Mouse (Mus musculus): ENCODE measurements around the gene Zfp600.
"Not testable (repeated sequence)": the region's sequence is repeated elsewhere in the genome, so short reads cannot be mapped to it uniquely, and the experiment has no call there.

Zfp600 gene

DNA sequence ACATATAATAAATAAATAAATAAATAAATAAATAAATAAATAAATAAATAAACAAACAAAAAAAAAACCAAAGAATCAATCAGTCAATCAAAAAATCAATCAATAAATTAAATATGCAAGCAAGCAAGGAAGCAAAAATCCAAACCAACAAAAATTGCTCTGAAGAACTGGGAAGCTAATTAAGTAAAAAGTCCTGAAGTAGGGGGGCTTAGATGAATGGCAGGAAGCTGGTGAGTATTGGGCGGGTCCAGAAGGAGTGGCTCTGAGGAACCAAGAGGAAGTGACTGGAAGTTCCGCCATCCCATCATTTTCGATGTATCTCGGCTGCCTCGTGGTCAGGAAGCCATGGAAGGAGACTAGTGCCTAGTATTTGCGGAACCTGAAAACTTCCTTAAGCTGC lies at the start of gene Zfp600:
Gene Zfp600 (plus strand): TSS at position 301 of the 400 bp plus-strand sequence.
- DNase-seq = not testable (repeated sequence)

DNA sequence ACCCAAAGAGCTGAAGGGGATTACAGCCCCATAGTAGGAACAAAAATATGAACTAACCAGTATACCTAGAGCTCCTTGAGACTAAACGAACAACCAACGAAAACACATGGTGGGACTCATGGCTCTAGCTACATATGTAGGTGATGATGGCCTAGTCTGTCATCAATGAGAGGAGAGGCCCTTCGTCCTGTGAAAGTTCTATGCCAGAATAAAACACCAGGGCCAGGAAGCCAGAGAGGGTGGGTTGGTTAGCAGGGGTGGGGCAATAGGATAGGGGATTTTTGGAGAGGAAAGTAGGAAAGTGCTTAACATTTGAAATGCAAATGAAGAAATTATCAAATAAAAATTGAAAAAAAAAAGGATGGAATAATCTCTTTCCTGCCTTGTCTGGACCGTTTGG lies 6.3 kb downstream of the Zfp600 start:
- DNase-seq = not testable (repeated sequence)

- DNase-seq = not testable (repeated sequence)
Observed at GRCm38 (mm10) chr4:146167202-146167832, 10.7 kb downstream of the Zfp600 start.

- DNase-seq = not testable (repeated sequence)
Observed at GRCm38 (mm10) chr4:146167879-146168532, 11.4 kb downstream of the Zfp600 start.

DNA sequence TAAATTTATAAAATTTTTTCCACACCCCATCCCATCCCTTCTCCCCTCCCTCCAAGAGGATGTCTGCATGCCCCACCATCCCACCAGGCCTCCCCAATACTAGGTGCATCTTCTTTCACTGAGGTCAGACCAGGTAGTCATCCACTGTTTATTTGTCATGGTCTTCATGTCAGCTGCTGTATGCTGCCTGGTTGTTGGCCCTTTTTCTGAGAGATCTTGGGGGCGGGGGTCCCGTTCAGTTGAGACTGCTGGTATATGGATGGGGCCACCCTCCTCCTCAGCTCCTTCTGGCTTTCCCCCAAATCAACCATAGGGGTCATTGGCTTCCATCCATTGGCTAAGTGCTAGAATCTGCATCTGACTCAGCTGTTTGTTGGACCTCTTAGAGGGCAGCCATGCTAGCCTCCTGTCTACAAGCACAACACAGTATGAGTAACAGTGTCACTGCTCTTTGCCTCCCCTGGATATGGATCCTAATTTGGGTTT lies 12.1 kb downstream of the Zfp600 start:
- not testable (repeated sequence) for DNase-seq

GRCm38 (mm10) chr4:146173378-146174226 lies 17.0 kb downstream of the Zfp600 start:
- peak; percentile 3 for DNase-seq

DNA sequence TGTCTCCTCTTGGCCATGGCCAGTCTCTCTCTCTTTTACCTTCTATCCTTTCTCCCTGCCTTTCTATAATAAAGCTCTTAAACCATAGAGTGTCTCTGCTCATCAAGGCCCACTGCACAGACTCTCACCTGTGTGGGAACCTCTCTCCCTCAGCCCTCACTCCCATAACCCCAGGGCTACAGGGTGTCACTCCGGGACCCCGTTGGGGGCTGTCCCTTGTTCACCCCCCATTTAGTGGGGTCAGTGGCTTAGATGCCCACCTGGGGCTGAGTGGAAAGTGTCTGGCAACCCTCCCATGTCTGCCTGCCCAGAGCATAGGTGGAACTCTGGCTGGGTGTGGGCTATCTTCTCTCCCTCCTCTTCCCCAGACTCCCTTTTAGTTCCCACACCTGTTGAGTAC lies 47.7 kb downstream of the Zfp600 start:
- not testable (repeated sequence) for DNase-seq

GRCm38 (mm10) chr4:146239252-146240244 lies 82.9 kb downstream of the Zfp600 start:
- not testable (repeated sequence) for DNase-seq

DNA sequence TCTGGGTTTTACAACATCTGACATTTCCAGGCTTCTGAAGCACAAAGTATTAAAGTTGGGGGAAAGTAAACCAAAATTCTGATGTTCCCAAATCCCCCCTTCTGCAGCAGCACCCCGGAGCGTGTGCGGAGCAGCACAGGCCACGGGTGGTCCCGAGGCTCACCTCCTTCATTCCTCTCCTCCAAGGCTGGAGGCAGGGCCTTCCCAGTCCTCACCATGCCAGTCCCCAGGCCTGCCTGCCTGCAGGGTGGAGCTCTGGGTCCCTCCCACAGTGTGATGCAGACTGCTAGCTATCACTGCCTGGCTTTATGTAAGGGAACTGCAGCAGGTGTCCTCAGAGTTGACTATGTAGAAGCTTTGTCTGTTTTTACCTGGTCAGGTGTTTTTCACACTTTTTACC lies 85.5 kb downstream of the Zfp600 start:
- not testable (repeated sequence) for DNase-seq

Measured in liver (tissue).